Mouse (Mus musculus) naive thymus-derived CD4-positive, alpha-beta T cell, adult 2 months (primary cell): ENCODE data around the gene Gm10974.

Experiments used
- DNase-seq: peaks from one replicate; pipeline ENCODE4 v3.0.0-alpha.2; 2011; ENCODE audit warnings: low read depth

The Gm10974 gene

GRCm38 (mm10) chr7:66365904-66366303 is at the start of gene Gm10974:
Gene Gm10974, plus strand, starts transcription at chr7:66365905.
- DNase-seq: no peak

GRCm38 (mm10) chr7:66318147-66318546 is 47.6 kb upstream of the Gm10974 start:
- DNase-seq: no peak

- peak; percentile 29 for DNase-seq
Measured at GRCm38 (mm10) chr7:66320996-66321395, 44.7 kb upstream of the Gm10974 start.

GRCm38 (mm10) chr7:66323252-66324015 is 42.3 kb upstream of the Gm10974 start:
- no peak for DNase-seq

GRCm38 (mm10) chr7:66325419-66326053 is 40.2 kb upstream of the Gm10974 start:
- DNase-seq: no peak

- no peak for DNase-seq
Measured at GRCm38 (mm10) chr7:66327516-66327915, 38.2 kb upstream of the Gm10974 start.

GRCm38 (mm10) chr7:66330610-66331009 is 35.1 kb upstream of the Gm10974 start:
- DNase-seq: no peak

GRCm38 (mm10) chr7:66332340-66332739 is 33.4 kb upstream of the Gm10974 start:
- no peak for DNase-seq

GRCm38 (mm10) chr7:66333906-66334500 is 31.7 kb upstream of the Gm10974 start:
- no peak for DNase-seq

GRCm38 (mm10) chr7:66336955-66337354 is 28.8 kb upstream of the Gm10974 start:
- DNase-seq: no peak

GRCm38 (mm10) chr7:66339625-66340024 is 26.1 kb upstream of the Gm10974 start:
- no peak for DNase-seq

- DNase-seq: no peak
Measured at GRCm38 (mm10) chr7:66340044-66340443, 25.7 kb upstream of the Gm10974 start.

- peak; percentile 21 for DNase-seq
Measured at GRCm38 (mm10) chr7:66342323-66342722, 23.4 kb upstream of the Gm10974 start.

GRCm38 (mm10) chr7:66342831-66343230 is 22.9 kb upstream of the Gm10974 start:
- DNase-seq: no peak

GRCm38 (mm10) chr7:66343307-66343706 is 22.4 kb upstream of the Gm10974 start:
- no peak for DNase-seq

GRCm38 (mm10) chr7:66346959-66347663 is 18.6 kb upstream of the Gm10974 start:
- no peak for DNase-seq

GRCm38 (mm10) chr7:66348588-66348987 is 17.1 kb upstream of the Gm10974 start:
- DNase-seq: no peak

- no peak for DNase-seq
Measured at GRCm38 (mm10) chr7:66349670-66350069, 16.0 kb upstream of the Gm10974 start.

- DNase-seq: no peak
Measured at GRCm38 (mm10) chr7:66351074-66351473, 14.6 kb upstream of the Gm10974 start.

- no peak for DNase-seq
Measured at GRCm38 (mm10) chr7:66354911-66355310, 10.8 kb upstream of the Gm10974 start.

GRCm38 (mm10) chr7:66355791-66356522 is 9.7 kb upstream of the Gm10974 start:
- DNase-seq: no peak

GRCm38 (mm10) chr7:66358461-66358860 is 7.2 kb upstream of the Gm10974 start:
- DNase-seq: no peak
